Mouse (Mus musculus) midbrain, embryonic 10.5 days (tissue): ENCODE measurements around the gene Ubxn2a. TPM values are rescaled to one million over a fixed set of nuclear protein-coding genes. Genes with fewer than 3 reads are reported as not detected.

Source experiments
- DNase-seq: peaks from one replicate; pipeline ENCODE4 v3.0.0-alpha.2; 2017; ENCODE audit warnings: low spot score
- H3K27ac ChIP-seq: fragments of 300-500 bp; sonication (generic); replicated peaks from 2 replicates; pipeline ENCODE4 v1.5.1; 2016; ENCODE audit warnings: mild to moderate bottlenecking
- H3K27me3 ChIP-seq: fragments of 300-500 bp; sonication (generic); 2 replicates; pipeline ENCODE4 v1.6.1; 2016; ENCODE audit warnings: low read depth, mild to moderate bottlenecking; ENCODE audit not compliant: poor library complexity, severe bottlenecking
- H3K36me3 ChIP-seq: fragments of 300-500 bp; sonication (generic); 2 replicates; pipeline ENCODE4 v1.6.1; 2016; ENCODE audit warnings: mild to moderate bottlenecking, moderate library complexity
- H3K4me1 ChIP-seq: fragments of 300-500 bp; sonication (generic); 2 replicates; pipeline ENCODE4 v1.6.1; 2016
- H3K4me3 ChIP-seq: fragments of 300-500 bp; sonication (generic); 2 replicates; pipeline ENCODE4 v1.5.1; 2016; ENCODE audit warnings: mild to moderate bottlenecking, moderate library complexity
- H3K9me3 ChIP-seq: fragments of 300-500 bp; sonication (generic); replicated peaks from 2 replicates; pipeline ENCODE4 v1.6.1; 2016; ENCODE audit warnings: mild to moderate bottlenecking
- WGBS: fragments of 180-500 bp; shearing (Covaris S2); methylation state at CpG from one replicate; pipeline ENCODE4 v1.1.7; 2016; 5-methylcytosine and 5-hydroxymethylcytosine counted together
- polyA plus RNA-seq: library from polyadenylated mRNA; unstranded; fragments of >200 nt; fragmentation: Nextera tagmentation; extraction: Ambion mirVana; gene quantifications from 2 replicates; pipeline ENCODE4 v1.2.1, GENCODE M21; 2016

Gene Ubxn2a
- polyA plus RNA-seq, 1 experiment from 2014 or later, result 21.1 TPM

DNA sequence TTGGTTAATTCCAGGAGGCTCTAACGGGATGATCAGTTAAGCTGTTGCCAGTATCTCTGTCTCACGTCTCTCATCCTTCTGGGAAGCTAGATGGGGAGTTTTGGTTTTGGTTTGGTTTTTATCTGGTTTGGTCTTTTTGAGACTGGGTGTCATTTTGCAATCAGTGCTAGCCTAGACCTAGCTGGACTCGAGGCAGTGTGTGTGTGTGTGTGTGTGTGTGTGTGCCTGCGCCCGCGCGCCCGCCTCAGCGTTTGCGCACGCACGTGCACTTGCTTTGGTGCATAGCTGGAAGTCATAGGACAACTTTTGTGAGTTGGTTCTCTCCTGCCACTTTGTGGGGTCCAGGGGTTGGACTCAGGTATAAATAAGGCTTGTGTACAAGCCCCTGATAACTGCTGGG lies 63.8 kb downstream of the Ubxn2a start:
- peaks cover 6% of the 10 kb centered on the region for H3K36me3 ChIP-seq
- H3K27me3 ChIP-seq, result peaks cover 39% of the 10 kb centered on the region
- H3K27ac ChIP-seq, result peak overlapping the region; percentile 76
- WGBS, result under 1% methylated on average over 12 of the region's 12 CpGs
- H3K4me1 ChIP-seq, result peaks cover 32% of the 10 kb centered on the region
- H3K9me3 ChIP-seq, result no peaks in the 10 kb centered on the region
- H3K4me3 ChIP-seq, result peak overlapping the region; percentile 61
- DNase-seq, result peak; percentile 62

DNA sequence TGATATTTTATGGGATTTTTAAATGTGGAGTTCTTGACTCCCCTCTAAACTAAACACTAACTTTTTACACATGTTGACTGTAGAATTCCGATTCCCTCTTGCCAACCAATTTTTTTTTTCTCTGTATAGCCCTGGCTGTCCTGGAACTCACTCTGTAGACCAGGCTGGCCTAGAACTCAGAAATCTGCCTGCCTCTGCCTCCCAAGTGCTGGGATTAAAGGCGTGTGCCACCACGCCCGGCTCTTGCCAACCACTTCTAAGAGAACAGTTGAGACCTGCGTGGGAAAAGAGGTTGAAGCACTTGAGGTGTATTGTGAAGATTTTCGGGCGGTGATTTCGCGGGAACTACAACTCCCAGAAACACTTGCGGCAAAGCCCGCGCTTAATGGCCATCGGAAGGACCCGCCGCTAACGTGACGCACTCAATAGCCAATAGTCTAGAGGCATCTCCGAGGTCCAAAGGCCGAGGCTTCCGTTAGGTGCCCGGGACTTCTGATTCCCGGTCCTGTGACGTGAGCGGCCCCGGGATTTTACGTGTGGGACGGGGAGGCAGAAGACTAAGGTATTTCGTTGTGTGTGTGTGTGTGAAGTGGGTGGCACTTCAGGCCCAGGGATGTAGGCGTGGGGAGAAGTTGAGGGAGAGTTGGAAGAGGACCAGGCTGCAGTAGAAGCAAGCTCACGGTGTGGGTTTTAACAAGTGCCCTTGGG lies 64.5 kb downstream of the Ubxn2a start, which contains the start of gene Wdcp:
TSS of gene Wdcp (plus strand) at position 414 of the 708 bp plus-strand sequence.
- Histone ChIP-seq H3K4me1 (peaks cover 32% of the 10 kb centered on the region), H3K27me3 (peaks cover 39% of the 10 kb centered on the region), H3K4me3 (peak within 1 kb of the TSS; percentile 78), H3K27ac (peak within 1 kb of the TSS; percentile 76), H3K9me3 (no peaks in the 10 kb centered on the region), H3K36me3 (peaks cover 4% of the 10 kb centered on the region)
- WGBS, result under 1% methylated on average over 30 of the region's 30 CpGs
- DNase-seq, result peak; percentile 91

DNA sequence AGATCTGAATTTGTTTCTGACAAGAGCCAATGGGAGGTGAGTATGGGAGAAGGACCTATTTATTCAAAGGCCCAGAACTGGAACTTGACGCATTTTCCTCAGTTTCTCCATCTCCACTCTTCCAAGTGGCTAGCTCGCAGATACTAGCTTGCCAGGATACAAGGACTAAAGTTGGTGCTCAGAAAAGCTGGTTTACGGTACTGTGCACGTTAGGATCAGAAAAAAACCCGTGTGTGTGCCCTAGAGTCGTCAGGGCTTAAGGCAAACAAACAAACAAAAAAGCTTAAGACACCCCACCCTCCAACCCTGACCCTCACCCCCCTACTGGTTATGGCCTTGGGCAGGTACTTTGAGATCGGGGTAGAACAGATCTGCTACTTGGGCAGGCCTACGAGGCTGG lies 65.0 kb downstream of the Ubxn2a start:
- Histone ChIP-seq H3K36me3 (peaks cover 4% of the 10 kb centered on the region), H3K27ac (no peak overlapping the region), H3K4me3 (no peak overlapping the region; the same call in 1 of the 2 replicates), H3K9me3 (no peaks in the 10 kb centered on the region), H3K27me3 (peaks cover 39% of the 10 kb centered on the region), H3K4me1 (peaks cover 32% of the 10 kb centered on the region)
- WGBS, result 89% methylated on average over 8 of the region's 8 CpGs
- no peak for DNase-seq

DNA sequence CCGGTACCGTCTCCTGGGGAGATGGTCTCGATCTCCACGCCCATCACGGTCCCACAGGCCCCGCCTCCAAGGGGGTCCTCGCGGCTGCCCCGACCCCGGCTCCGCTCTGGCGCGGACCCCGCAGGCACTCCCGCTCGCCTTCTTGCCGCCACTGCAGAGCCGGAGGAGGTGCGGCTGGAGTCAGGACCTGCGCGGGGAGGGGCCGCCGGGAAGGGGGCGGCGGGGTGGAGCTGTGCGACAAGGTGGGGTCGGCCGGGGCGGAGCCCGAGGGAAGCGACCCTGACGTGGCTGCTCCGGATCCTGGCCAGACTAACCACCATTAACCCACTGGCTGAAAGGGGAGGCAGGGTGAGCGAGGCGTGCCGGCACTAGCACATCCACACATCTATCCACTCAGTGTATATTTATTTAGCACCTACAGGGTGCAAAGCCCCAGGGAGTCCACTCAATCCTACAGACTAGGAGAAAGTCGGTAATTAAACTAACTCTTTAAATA lies 66.1 kb downstream of the Ubxn2a start, which contains the start of gene Fkbp1b:
TSS of gene Fkbp1b (minus strand) at position 200 of the 496 bp plus-strand sequence.
- Histone ChIP-seq H3K36me3 (peaks cover 2% of the 10 kb centered on the region), H3K9me3 (no peaks in the 10 kb centered on the region), H3K27me3 (peaks cover 39% of the 10 kb centered on the region), H3K4me1 (peaks cover 32% of the 10 kb centered on the region), H3K4me3 (peak within 1 kb of the TSS; percentile 78), H3K27ac (peak within 1 kb of the TSS; percentile 83)
- 1% methylated on average over 37 of the region's 37 CpGs for WGBS
- peak; percentile 77 for DNase-seq

DNA sequence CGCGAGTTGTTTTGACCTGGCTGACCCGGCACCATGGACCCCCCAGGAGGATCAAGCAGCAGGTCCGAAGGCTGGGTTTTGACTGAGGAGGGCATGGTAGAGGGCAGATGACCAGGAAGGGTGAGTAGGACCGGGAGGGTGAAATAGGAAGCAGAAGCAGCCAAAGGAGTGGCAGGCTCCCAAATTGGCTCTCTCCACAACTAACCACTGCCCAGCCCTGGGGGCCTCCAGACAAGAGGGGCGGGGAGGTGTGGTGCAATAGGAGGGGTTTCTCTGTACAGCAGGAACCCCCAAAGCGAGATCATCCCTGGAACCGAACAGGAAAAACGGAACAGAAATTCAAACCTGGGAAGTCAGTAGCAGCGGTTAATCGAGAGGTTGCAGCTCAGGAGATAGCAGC lies 66.8 kb downstream of the Ubxn2a start:
- Histone ChIP-seq H3K9me3 (no peaks in the 10 kb centered on the region), H3K27me3 (peaks cover 39% of the 10 kb centered on the region), H3K36me3 (no peaks in the 10 kb centered on the region), H3K4me1 (peaks cover 32% of the 10 kb centered on the region), H3K4me3 (peak overlapping the region; percentile 78), H3K27ac (peak overlapping the region; percentile 83)
- 3% methylated on average over 11 of the region's 11 CpGs for WGBS
- no peak for DNase-seq

DNA sequence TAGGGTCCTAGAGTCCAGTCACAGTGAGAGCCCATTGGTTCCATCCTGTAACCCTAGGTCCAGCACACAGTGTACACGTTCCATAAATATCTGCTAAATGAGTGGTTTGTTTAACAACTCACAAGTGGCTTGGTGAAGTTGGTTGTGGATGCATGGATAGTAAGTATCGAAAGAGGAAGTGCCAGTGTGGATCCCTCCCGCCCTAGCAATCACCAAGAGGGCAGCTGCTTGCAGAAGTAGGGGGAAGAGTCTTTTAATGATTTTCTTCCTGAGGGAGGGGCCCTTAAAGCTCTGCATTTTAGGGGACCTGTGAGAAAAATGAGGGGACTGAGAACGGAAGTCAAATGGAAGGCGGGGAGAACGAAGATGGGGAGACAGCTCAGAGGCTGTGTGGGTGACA lies 67.5 kb downstream of the Ubxn2a start:
- 54% methylated on average over 6 of the region's 6 CpGs for WGBS
- H3K27ac ChIP-seq, result no peak overlapping the region
- H3K4me3 ChIP-seq, result no peak overlapping the region; the same call in 1 of the 2 replicates
- H3K36me3 ChIP-seq, result no peaks in the 10 kb centered on the region
- peaks cover 39% of the 10 kb centered on the region for H3K27me3 ChIP-seq
- H3K4me1 ChIP-seq, result peaks cover 32% of the 10 kb centered on the region
- H3K9me3 ChIP-seq, result no peaks in the 10 kb centered on the region
- DNase-seq, result no peak

DNA sequence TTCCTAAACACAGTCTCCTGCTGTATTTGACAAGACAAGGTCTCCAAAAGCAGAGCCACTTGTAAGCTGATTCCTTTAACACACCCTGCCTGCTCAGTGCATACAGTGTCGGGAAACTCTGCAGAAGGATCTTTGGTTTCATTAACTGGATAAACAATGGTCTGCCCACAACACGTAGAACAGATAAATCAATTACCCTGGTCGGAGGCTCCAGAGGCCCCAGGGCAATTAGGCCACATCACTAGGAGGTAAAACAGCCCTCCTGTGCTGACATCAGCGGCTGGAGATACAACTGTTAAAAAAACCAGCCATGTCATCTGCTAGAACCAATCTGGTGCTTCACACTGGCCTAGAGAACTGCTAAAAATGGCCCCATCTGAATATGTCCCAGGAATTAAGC lies 70.5 kb downstream of the Ubxn2a start:
- WGBS, result 59% methylated on average over 4 of the region's 4 CpGs
- DNase-seq, result no peak
- H3K9me3 ChIP-seq, result no peaks in the 10 kb centered on the region
- H3K4me1 ChIP-seq, result peaks cover 18% of the 10 kb centered on the region
- peaks cover 3% of the 10 kb centered on the region; the same call in 1 of the 2 replicates for H3K36me3 ChIP-seq
- no peak overlapping the region for H3K27ac ChIP-seq
- H3K27me3 ChIP-seq, result peaks cover 31% of the 10 kb centered on the region
- H3K4me3 ChIP-seq, result no peak overlapping the region

Other genes starting within 250 kb of the Ubxn2a start
- 0.20 and 0.35 TPM in 2 replicates for gene Fam228a, start 169.3 kb downstream of the Ubxn2a start, polyA plus RNA-seq
- gene Pfn4, start 138.7 kb downstream of the Ubxn2a start, polyA plus RNA-seq, result 2.8 and 3.4 TPM in 2 replicates
- 2.6 and 3.3 TPM in 2 replicates for gene Fam228b, start 138.4 kb downstream of the Ubxn2a start, polyA plus RNA-seq
- 319 and 337 TPM in 2 replicates for gene Sf3b6, start 90.2 kb downstream of the Ubxn2a start, polyA plus RNA-seq
- gene Fkbp1b, start 66.1 kb downstream of the Ubxn2a start, polyA plus RNA-seq, result 4.3 and 8.1 TPM in 2 replicates
- 25.1 and 28.5 TPM in 2 replicates for gene Wdcp, start 64.4 kb downstream of the Ubxn2a start, polyA plus RNA-seq
- 3.5 and 4.6 TPM in 2 replicates for gene Mfsd2b, start 33.3 kb downstream of the Ubxn2a start, polyA plus RNA-seq
- gene Atad2b, start 9.6 kb upstream of the Ubxn2a start, polyA plus RNA-seq, result 12.4 and 12.9 TPM in 2 replicates